Mouse (Mus musculus) thymus, adult 2 months (tissue): ENCODE data around the gene Fahd2a.

ENCODE experiments used
- CTCF ChIP-seq: fragments of 200-500 bp; IDR thresholded peaks from 2 replicates; pipeline ENCODE4 v1.5.1; 2012; ENCODE audit warnings: mild to moderate bottlenecking, control low read depth, low read length, moderate library complexity, borderline replicate concordance; ENCODE audit not compliant: control insufficient read depth, poor library complexity, insufficient read depth; ENCODE audit errors: extremely low read depth
- POLR2A ChIP-seq: fragments of 200-500 bp; IDR thresholded peaks from 2 replicates; pipeline ENCODE4 v1.6.1; 2012; ENCODE audit warnings: mild to moderate bottlenecking, low read length, control low read depth, moderate library complexity; ENCODE audit not compliant: control insufficient read depth, poor library complexity, insufficient read depth; ENCODE audit errors: extremely low read depth

- no peak for TF ChIP-seq CTCF
- TF ChIP-seq POLR2A, result no peak
Observed at GRCm38 (mm10) chr2:127390846-127391245, 53.5 kb downstream of the Fahd2a start.
